Mouse (Mus musculus) ovary, postnatal 10 days (tissue): ENCODE results near the gene Cbx8.

Experiments used
- DNase-seq: peaks from one replicate; pipeline ENCODE4 v3.0.0; 2022; ENCODE audit warnings: low spot score

Gene Cbx8

DNA sequence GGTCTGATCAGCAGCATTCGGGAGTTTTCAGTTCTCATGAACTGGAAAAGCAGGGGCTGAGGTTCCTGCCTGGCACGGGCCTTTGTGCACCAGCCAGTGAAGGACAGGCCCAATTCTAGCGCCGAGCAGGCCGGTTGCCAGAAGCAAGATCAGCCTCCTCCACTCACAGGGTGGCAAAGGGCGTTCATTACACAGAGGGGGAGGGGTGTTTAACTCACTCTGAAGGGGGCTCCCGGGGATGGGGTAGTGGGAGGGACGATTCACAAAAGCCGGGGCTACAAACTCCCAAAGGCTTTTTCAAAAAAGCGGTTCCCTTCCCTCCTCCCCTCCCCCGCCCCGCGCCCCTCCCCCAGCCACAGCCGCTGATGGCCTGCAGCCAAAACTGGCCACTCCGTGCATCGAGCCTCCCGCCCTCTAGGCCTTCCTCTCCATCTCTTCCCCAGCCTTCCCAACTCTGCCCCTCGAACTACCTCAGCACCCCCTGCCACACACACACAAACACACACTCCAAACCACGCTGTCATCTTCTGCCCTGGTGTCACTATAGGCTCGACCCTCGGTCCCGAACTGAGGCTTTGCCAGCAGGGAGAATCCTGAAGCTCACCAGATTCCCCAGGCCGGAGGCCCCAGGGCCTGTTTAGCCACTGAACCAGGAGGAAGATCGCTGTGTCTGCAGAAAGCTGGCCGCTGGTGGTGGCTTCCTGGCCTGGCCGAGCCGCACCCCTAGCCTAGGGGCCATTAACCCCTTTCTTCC is 38.1 kb upstream of the Cbx8 start:
- no peak for DNase-seq

DNA sequence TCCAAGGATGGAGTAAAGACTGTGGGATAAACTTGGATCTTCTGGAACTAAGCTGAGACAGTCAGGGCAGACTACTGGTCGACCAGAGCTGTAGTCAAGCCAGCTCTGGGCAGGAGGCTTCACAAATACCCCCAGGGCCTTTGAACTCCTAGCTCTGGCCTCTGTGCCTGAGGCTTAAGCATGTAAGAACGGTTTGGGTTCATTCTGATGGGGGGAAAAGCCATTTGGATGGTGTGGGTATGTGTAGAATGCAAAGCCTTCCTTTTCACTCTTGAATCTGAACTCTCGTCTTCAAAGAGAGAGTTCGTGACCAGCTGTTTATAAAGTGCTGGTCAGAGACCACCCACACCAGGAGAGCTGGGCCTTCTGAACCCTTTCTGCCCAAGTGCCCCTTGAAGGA is 37.0 kb upstream of the Cbx8 start:
- no peak for DNase-seq

- no peak for DNase-seq
Measured at GRCm38 (mm10) chr11:119075805-119076204, 35.0 kb upstream of the Cbx8 start.

DNA sequence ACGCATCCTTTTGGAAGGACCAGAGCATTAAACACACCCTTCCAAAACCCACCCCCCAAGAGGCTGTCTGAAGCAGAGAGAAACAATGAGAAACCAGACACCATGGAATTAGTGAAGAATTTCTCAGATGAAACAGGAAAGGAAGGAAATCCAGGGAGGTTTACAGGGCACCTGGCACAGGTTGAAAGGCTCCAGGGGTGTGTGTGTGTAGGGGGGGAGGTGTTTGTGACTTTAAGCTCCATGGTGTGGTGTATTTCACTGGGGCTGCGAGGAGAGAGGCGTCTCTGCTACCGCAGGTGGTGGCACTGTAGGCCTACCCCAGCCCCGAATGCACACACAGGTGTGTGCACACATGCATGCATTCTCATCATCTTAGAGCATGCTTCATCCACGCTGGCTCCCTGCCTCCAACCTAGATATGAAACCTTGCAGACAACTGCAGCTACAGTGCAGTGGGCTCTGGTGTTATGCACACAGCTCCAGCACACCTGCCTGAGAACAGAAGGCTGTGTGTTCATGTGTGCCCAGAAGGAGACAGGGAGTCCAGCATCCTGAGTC is 33.2 kb upstream of the Cbx8 start:
- DNase-seq = no peak

GRCm38 (mm10) chr11:119072986-119073385 is 32.2 kb upstream of the Cbx8 start:
- no peak for DNase-seq

GRCm38 (mm10) chr11:119072239-119072638 is 31.5 kb upstream of the Cbx8 start:
- no peak for DNase-seq

DNA sequence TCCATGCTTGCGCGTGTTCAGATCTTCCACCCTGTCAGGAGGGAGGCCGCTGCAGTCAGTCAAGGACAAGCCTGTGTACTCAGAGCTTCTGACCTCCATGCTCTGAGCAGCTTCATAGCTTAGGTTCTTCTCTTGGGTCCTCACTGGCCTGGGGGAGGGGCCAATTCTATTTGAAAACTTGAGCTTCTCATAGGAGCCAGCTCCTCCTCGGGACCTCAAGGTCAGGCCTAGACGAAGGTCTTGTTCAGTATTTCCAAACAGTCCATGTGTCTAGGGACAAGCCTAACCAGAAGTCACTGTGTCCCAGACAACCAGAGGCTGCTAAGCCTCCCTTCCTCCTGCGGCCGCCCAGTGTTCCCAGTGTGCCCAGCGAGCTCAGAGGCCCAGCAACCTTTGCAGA is 26.1 kb upstream of the Cbx8 start:
- DNase-seq = no peak

GRCm38 (mm10) chr11:119059256-119059655 is 18.5 kb upstream of the Cbx8 start:
- DNase-seq = no peak

- no peak for DNase-seq
Measured at GRCm38 (mm10) chr11:119058041-119058995, 17.5 kb upstream of the Cbx8 start.

GRCm38 (mm10) chr11:119057291-119057690 is 16.5 kb upstream of the Cbx8 start:
- no peak for DNase-seq

GRCm38 (mm10) chr11:119056301-119057211 is 15.8 kb upstream of the Cbx8 start:
- DNase-seq = no peak

DNA sequence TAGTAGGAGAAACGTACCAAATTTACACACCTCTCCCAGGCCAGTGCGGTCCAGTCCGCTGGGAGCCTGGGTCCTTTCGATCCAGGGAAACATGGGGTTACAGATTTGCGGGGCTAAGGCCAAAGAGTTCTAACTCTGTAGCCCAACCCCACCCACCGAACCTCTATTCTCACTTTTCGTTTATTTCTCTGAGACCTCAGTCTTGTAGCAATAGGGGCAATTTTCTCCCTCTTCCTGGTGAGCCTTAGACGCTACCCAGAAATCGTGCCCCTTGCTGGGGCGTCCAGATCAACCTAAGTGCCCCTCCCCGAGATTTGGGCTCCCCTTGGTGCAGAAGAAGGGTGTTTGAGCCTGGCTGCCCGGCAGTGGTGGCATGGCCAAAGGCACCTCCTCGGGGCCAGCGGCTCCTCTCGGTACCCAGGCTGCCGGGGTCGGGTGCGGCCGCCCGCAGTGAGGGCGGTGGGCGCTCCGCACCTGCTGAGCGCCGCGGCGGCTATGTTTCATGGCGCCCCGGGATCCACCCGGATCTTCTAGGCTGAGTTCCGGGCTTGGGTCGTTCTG is 14.9 kb upstream of the Cbx8 start:
- DNase-seq = no peak

DNA sequence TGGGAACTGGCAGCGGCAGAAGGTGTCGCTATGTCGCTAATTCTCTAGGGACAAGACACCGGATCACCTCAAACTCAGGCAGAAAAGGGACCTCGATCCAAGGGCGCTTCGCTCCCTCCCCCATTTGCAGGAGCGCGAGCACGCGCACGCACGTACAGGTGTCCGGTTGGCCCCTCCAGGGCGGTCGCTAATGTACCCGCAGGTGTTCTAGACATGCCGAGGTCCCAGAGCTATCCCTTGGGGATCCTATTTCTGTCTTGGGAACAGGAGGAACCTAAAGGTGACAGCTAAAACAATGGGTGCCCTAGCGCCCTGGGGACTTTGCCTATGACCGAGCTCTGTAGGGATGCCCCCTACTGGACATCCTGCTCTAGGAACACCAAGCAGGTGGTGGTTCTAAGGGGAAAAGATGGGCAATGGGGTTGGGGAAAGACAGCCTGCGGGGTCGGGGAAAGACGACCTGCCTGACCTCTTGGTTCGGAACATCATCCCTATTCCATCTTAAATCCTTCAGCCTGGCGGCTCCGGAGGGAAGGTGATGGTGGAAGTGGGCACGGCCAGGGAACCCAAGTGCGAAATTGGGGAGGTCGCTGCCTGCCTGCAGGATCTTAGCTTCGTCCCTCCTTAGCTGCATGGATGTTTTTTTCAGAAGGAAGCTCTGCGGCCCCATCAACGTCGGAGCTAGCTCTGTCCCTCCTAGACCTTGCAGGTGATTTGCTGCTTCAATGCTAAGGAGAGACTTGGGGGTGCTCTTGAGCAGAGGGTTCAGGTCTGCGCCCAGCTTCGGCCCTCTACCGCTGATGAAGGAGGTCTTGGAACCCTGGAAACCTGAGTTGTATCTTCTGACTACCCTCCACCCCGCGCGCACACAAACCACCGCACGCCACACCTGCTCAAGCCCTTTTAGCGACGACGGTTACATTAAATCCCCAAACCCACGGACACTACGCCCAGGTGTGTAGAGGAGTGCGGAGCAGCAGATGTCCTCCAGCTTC is 13.9 kb upstream of the Cbx8 start:
- no peak for DNase-seq

DNA sequence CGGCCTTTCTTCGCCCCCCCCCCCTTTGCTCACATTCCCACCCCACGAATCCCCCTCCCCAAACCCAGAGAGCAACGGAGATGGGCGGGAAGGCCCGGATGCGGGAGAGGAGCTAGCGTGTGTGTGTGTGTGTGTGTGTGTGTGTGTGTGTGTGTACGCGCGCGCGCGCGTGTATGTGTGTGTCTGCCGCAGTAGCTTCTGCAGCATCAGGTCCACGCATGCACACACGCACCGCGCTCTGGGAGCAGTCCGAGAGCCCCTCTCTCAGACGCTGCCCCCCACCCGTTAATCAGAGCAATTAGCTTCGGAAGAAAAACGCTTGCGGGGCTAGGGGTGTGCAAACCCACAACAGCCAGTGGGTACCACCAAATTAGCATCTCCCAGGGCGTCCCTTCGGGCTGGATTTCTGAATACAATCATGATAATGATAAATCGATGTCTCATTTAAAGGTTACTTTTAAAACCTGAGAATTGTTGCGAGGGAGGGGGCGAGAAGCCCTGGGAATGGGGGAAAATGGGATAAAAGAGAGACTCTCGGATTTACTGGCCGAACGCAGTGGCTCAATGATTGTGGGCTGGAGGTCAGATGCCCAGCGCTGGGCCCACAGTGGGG is 13.1 kb upstream of the Cbx8 start:
- no peak for DNase-seq

DNA sequence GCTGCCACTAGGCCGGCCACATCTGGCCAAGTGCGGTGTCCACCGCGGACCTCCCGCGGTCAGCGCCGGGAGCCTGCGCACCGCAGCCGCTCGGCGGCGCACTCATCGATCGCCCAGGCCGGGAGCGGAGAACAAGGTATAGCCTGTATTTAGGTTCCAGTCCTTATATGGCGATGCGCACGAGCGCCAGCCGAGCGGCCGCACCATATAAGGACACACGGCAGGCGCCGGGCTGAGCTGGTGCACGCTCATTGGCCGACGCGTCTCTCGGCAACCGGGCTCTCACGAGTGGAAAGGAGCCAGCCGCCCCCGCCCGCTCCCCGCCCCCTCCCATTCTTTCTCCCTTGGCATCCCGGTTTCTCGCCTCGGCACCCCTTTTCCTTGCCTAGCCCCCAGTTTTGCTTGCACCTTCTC is 12.5 kb upstream of the Cbx8 start:
- DNase-seq = no peak

GRCm38 (mm10) chr11:119052661-119053256 is 12.0 kb upstream of the Cbx8 start:
- DNase-seq = no peak

GRCm38 (mm10) chr11:119051927-119052660 is 11.3 kb upstream of the Cbx8 start:
- no peak for DNase-seq

DNA sequence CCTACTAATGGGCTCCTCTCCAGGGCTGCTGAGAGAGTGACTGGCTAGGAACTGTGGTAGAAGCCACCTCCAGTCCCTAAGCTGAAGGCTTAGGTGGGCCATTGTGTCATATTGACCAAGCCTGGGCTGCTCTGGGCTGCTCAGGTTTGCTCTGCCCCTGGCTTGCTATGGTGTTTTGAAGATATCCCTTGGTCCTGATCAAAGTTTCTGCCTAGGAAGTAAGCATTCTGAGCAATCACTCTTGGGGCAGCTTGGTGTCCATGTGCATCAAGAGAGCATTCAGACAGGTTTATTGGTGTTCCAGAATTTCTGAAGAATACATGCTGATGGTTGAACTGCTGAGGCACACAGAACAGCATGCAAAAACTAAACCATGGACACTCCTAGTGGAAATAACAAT is 10.7 kb upstream of the Cbx8 start:
- no peak for DNase-seq

DNA sequence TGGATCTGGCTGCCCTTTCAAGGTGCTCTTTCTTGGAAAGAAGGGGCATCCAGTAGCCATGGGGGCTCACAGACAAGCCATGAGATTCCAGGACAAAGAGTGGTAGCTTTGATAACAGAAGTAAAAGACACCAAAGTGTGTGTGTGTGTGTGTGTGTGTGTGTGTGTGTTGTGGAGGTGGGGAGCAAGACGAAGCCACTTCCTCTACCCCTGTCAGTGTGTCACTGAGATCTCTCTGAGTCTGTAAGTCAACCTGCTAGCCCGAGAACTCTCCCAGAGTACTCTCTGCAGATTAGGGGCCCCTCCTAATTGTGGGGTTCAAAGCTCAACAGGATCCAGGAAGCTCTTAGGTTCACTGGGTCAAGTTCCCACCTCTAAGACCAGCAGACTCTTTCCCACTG is 9.6 kb upstream of the Cbx8 start:
- DNase-seq = no peak
